Mouse (Mus musculus) frontal cortex, postnatal 14 days (tissue): ENCODE results near the gene Vmn2r81.
"Not testable (repeated sequence)": the region's sequence is repeated elsewhere in the genome, so short reads cannot be mapped to it uniquely, and the experiment has no call there.

Source experiments
- DNase-seq, 2 experiments: peaks; one replicate each; pipeline ENCODE4 v3.0.0; 2022; ENCODE audit warnings: low spot score in 2 of 2

Gene Vmn2r81

DNA sequence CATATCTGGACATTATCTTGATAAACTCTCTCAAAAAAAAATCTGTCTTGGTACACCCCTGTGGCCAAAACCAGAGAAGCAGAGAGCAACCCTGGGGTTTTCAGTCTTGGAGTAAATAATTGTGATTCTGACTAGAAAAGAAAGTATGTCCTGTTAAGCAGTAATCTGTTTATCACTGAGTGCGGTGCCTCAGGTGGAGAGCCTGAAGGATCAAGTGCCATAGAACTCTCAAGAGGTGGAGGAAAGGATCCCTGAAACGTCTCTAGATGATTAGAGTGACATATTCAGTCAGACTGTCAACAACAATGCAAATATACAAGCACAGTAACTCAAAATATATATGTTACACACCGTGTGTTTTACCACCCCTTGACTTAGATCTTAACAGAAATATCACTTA, at the start of gene Vmn2r81:
Gene Vmn2r81 (plus strand): TSS at position 301 of the 400 bp plus-strand sequence.
- DNase-seq, result not testable (repeated sequence)

DNA sequence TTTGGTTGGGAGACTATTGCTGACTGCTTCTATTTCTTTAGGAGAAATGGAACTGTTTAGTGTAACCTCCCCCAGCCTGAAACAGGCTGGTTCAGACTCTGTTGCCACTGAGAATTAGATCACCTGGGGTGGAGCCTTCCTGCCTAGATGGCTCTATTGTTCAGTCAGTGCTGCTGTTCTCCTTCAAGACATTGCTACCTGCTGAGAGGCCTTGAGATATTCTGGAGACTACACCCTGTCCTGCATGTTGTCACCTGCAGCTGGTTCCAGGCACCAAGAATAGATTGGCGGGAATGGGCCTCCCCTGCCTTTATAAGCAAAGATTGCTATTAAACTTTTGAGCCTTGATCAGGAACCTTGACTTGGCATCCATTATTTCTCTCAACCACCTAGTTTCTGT, 47.5 kb upstream of the Vmn2r81 start:
- not testable (repeated sequence) for DNase-seq

DNA sequence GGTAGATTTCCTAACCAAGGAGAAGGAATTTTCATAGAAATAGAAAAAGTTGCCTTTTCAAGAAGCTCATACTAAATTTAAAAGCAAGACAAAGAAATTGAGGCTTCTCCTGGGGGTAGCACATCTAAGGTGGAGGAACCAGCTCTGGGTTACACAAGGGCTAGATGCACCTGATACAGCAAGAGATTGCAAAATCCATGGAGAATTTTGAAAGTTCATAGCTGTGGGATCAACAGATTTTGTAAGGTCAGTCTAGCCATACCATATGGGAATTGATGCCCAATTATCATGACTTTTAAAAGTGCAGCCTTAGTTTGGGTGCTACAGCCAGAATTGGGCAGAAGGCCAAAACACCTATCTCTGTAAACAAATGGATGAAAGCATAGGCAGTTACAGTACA, 27.1 kb upstream of the Vmn2r81 start:
- no peak for DNase-seq

DNA sequence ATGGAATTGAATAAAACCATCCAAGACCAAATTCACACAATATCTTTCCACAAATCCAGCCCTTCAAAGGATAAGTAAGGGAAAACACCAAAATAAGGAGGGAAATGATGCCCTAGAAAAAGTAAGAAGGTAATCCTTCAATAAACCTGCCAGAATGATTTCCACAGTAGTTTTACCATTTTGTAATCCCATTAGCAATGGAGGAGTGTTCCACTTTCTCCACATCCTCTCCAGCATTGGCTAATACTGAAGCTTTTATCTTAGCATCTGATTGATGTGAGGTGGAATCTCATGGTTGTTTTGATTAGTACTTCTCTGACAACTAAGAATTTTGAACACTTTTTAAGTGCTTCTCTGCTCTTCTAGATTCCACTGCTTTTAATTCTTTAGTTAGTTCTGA, 25.9 kb upstream of the Vmn2r81 start:
- DNase-seq, result no peak

- DNase-seq, result no peak
Observed at GRCm38 (mm10) chr10:79222214-79222613, 25.3 kb upstream of the Vmn2r81 start.

GRCm38 (mm10) chr10:79322033-79322736, 74.7 kb downstream of the Vmn2r81 start:
- not testable (repeated sequence) for DNase-seq

- no peak for DNase-seq
Observed at GRCm38 (mm10) chr10:79322737-79323086, 75.2 kb downstream of the Vmn2r81 start.
